Mouse (Mus musculus) E14TG2a.4 (cell line): ENCODE data around the gene Nt5c3.

Source experiments
- CTCF ChIP-seq: conservative IDR thresholded peaks from 2 replicates; pipeline ENCODE4 v1.5.1; 2014; ENCODE audit warnings: low read length
- NANOG ChIP-seq: IDR thresholded peaks from 2 replicates; pipeline ENCODE4 v1.6.1; 2014; ENCODE audit warnings: borderline replicate concordance, low read length, mixed read lengths
- POU5F1 ChIP-seq: IDR thresholded peaks from 2 replicates; pipeline ENCODE4 v1.6.1; 2014; ENCODE audit warnings: low read length, borderline replicate concordance

- TF ChIP-seq CTCF (no peak), NANOG (no peak), POU5F1 (no peak)
Measured at GRCm38 (mm10) chr6:56890762-56891161, 33.0 kb downstream of the Nt5c3 start.
